Mouse (Mus musculus) WW6 (cell line): ENCODE measurements around the gene Ssr2.

ENCODE experiments used
- DNase-seq: peaks from one replicate; pipeline ENCODE4 v3.0.0-alpha.2; 2013; ENCODE audit warnings: low read depth, low spot score

The Ssr2 gene

DNA sequence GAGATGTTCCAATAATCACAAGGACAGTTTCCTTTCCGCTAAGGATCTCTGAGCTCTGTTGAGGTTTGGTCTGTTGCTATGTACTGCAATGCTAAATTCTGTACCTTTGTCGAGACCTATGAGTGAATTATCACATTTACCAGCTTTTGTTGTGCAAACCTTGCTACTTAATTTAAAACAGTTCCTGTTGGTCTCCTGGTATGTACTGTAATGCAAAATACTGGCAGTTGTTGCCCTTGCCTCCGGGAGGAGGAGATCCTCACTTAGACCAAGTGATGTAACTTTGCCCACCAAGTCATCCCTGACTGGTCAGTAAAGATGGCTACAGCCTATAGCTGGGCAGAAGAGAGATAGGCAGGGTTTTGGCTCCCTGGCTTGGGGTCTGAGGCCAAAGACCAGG is at the start of gene Ssr2:
Gene Ssr2, plus strand, starts transcription at position 337 of the 400 bp plus-strand sequence.
- DNase-seq: peak; percentile 60

DNA sequence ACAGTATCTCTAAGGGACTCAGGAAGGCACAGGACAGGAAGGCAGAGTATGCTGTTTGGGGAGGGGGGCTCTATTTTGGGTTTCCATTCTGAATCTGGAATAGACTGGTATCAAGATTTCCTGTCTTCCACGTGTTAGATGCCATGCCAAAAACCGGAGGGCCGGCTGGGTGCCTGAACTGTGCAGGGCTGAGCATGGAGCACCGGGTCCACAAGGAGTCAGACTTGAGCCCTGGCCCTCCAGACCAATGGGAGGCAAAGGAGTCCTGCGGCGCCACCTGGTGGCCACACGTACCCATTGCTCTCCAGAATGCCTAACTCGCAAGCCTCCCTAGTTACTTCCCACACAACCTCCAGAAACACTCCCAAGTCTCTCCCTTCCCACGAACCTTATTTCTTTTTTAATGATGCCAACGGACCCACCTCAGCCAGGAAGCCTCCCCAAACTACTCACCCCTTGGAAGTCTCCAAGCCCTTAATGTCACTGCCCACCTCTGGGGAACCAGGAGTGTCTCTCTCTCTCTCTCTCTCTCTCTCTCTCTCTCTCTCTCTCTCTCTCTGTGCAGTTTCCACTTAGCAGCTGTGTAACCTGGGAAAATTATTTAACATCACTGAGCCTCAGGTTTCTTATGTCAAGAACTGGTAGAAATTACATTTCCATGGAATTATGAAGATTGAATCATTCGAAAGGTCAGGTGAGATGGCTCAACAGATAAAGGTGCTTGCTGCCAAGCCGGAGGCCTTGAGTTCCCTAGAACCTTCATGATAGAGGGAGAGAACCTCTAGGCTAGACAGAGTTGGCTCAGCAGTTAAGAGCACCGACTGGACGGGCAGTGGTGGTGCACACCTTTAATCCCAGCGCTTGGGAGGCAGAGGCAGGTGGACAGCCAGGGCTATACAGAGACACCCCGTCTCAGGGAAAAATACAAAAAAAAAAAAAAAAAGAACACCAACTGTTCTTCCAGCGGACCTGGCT is 49.2 kb upstream of the Ssr2 start:
- peak; percentile 65 for DNase-seq

DNA sequence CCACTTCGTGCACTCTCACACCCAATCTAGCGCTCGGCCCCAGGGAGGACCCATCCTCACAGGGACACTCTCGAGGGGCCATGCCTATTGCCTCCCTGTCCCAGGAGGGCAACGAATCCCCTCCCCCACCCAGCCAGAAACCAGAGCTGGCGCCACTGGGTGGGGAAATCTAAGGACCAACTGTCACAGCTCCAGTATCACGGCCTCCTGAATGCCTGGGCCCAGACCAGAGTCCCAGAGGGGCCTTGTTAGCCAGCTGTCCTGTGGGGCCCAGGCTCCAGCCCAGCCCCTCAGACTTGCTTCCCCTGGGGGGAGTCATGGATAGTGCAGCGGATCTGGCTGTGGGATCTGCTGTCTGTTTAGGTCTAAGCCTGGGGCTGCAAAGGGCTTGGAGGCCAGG is 48.1 kb upstream of the Ssr2 start:
- DNase-seq: no peak

DNA sequence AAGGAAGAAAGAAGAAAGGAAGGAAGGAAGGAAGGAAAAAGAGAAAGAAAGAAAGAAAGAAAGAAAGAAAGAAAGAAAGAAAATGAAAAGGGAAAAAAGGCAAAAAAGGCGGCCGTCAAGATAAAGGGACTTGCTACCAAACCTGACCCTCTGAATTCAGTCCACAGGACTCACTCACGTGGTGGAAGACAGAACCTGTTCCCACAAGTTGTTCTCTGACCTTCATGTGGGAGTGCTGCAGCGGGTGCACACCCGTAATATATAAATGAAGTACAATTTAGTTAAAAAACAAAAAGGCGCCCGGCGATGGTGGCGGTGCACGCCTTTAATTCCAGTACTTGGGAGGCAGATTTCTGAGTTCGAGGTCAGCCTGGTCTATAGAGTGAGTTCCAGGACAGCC is 47.0 kb upstream of the Ssr2 start:
- no peak for DNase-seq

DNA sequence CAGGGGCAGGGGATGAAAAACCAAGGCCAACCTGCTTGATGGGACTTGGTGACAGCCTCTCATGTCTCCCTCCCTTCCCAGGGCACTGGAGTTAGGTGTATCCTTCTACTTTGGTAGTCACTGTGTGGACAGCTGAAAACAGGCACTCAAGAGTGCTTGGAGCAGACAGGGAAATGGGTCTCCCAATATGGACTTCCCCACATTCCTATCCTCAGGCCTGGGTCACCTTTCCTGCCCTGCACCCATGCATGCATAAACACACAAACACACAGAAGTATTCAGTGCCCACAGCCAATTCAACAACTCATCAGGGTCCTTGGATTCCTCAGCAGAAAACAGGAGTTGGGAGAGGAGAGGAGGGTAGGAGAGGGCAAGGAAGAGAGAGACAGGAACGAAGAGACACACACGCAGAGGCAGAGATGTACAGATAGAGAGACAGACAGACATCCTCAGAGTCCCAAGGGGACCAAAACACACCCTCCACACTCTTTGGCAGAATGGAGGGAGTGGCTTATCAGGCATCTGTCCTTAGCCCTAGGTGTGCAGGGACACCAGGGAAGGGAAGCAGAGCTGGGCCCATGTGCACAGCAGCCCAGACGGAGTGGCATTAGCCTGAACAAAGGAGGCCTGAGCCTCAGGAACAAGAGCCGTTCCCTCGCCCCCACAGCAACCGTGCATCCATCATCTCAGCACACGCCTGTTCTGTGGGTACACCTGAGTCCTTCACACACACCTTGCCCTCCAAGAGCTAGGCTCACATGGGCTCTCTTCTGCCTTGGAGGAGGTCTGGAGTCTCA is 46.3 kb upstream of the Ssr2 start:
- DNase-seq: no peak

DNA sequence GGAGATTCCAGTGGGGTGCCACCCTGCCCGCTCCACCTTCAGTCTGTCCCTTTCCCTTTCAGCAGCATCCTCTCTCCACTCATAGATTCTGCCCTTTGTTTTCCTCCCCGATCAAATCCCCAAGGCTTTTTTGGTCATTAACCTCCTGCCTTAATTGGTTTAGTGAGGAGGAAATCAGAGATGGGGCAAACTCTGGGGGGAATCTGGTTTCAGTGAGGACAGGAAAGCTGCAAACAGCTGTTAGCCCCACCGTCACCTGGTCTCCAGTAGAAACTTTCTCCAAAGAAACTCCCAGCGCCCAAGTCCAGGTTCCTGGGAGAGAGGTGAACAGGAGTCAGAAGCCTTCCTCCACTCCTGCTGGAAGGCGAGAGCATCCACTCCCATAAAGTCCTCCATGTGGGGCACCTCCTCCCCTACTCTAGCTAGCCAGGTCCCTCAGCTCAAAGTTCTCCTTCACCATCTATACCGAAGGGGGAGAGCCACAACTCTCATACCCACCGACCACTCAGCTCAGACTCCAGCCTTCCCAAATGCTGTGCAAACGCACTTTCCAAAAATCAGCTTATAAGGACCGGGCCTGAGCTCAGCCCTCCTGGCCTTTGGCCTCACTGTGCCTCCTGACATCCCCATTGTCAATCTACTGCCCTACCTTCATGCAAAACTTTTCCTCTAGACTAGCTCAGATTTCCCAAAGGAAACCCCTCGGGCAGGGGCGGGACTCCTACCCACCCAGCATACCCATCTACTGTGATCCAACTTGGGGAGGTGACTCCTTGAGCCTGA is 45.4 kb upstream of the Ssr2 start:
- peak; percentile 62 for DNase-seq

DNA sequence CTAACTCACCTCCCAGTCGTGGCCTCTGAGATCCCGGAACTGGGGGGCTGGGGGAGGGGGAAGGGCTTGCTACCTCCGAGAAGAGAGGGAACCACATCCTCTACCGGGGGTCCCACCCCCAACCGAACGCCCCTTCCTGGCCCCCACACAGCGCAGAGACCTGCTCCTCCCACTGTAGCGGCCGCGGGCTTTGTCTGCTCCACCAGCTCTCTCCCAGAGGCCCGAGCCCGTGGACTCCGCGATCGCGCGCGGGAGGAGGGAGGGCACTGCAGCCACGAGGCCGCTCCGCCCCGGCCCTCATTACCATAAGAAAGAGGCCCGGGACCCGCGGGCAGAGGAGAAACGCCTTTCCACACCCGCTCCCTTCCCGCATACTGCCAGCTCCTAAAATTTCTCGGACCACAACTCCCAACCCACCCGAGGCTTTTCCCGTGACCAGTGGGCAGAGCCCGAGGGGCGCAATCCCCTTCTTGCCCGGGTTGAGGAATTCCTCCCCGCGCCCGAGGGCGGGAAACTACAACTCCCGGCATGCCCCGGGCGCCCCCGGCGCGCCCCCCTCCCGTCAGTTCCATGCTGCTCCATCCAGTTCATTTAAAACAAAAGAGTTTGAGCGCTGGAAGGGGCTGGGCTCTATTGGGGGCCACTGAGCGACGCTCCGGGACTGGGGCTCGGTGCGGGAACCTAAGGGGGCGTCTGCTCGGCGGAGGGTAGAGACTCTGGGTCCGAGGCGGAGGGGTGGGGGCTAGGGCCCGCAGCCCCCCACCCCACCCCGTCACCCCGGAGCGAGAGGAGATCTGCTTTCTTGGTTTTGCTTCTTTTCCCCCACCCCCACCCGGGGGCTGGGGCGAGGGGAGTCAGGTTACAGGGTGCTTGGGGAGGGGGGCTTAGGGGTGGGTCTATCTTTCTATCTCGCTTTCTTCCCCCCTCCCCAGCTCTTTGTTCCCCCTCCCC is 44.1 kb upstream of the Ssr2 start:
- DNase-seq: peak; percentile 73

DNA sequence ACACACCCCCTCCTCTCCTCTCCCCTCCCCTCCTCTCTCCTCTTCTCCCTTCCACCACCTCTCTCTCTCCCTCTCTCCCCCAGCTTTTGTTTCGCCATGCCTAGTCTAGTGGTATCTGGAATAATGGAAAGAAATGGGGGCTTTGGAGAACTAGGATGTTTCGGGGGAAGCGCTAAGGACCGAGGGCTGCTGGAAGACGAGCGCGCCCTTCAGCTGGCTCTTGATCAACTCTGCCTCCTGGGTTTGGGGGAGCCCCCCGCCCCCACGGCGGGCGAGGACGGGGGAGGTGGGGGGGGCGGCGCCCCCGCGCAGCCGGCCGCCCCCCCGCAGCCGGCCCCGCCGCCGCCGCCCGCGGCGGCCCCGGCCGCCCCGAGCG is 43.4 kb upstream of the Ssr2 start, which contains the start of gene Mex3a:
Gene Mex3a, plus strand, starts transcription at position 97 of the 376 bp plus-strand sequence.
- no peak for DNase-seq

DNA sequence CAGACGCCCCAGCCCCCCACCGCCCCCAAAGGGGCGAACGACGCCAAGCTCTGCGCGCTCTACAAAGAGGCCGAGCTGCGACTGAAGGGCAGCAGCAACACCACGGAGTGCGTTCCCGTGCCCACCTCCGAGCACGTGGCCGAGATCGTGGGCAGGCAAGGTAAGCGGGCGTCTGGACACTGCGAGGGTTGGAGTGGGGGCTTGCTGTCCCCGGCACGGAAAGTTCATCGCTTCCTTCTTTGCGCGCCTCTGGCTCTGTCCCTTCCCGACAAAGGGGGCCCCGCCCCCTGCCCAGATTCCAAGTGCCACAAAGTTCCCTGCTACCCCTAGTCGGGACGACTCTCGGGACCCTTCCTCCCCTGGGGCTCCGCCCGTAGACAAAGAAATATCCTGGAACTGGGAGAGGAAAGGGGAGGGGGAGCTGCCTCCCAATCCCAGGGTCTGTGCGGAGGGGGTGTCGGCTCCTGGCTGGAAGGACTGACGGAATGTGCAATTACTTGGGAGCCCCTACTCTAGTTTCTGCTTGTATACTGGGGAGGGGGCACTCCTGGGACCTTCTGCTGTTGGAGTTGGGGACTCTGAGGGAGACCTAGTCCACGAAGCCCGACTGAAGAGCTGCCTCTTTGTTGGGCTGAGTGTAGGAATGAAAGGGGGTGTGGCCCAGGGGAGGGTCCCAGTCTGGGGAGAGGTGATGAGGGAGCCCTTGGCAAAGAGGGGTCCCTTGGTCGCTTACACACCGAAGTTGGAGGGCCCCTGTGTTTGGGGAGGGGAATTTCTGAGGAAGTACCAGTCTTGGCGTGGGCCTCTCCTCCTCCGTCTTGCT is 42.8 kb upstream of the Ssr2 start:
- DNase-seq: no peak

DNA sequence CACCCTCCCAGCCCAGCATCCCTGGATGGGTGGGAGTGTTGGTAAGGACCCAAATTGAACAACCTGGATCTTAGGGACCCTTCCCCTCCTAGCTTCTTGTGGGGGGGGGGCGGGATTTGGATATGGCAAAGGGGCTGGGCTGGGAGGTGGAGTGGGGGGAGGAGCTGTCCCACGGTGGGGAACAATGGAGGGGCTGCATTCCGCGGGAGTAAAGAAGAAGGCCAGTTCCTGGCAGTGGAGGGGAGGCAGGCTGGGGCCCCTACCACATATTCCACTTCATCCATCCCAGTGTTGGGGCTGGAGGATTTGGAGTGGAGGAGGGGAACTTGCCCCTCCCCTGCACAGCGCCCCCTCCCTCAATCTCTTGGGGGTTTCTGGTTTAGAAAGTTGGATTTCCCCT is 42.0 kb upstream of the Ssr2 start:
- no peak for DNase-seq

DNA sequence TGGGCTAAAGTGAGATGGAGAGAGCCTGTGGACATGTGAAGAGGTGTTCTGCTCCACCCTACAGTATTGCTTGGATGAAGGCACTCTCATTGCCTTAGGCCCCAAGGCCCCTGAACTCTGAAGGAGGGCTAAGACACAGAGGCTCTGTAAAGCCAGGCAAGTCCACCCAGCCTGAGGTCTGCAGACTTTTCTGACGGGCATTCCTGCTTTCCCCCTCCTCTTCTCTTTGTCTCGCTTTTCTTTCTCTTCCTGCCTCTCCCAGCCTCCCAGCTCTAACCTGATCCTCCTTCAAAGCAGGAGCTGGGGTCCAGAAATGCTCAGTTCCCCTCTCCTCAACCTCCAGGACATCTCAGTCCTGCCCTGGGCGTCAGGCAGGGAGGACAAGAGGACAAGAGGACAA is 40.7 kb upstream of the Ssr2 start:
- DNase-seq: no peak

DNA sequence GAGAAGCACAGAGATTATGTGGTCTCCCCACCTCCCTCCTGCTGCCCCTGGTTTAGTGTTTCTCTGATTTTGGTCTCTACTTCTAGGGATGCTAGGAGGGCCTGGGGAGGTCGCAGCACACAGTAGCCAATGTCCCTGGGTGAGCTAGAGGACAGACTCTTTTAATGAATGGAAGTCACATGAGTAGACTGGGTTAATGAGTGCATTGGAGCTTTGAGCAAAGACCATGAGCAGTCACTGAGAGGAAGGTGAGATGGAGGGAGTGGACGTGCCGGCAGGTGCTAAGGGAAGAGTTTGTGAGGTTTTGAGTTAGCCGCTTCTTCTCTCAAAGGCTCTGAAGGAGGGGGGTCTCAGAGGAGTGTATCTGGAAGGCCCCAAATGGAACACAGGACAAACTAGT is 40.1 kb upstream of the Ssr2 start:
- DNase-seq: no peak

DNA sequence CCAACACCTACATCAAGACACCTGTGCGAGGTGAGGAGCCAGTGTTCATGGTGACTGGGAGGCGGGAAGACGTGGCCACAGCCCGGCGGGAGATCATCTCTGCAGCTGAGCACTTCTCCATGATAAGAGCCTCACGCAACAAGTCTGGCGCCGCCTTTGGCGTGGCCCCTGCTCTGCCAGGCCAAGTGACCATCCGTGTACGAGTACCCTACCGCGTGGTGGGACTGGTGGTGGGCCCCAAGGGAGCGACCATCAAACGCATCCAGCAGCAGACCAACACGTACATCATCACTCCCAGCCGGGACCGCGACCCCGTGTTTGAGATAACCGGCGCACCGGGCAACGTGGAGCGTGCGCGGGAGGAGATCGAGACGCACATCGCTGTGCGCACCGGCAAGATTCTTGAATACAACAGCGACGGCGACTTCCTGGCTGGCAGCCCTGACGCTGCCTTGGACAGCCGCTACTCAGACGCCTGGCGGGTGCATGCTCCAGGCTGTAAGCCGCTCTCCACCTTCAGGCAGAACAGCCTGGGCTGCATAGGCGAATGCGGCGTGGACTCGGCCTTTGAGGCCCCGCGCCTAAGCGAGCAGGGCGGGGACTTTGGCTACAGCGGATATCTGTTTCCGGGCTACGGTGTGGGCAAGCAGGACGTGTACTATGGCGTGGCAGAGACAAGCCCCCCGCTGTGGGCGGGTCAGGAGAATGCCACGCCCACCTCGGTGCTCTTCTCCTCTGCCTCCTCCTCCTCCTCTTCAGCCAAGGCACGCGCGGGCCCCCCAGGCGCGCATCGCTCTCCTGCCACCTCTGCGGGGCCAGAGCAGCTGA is 39.4 kb upstream of the Ssr2 start:
- no peak for DNase-seq

DNA sequence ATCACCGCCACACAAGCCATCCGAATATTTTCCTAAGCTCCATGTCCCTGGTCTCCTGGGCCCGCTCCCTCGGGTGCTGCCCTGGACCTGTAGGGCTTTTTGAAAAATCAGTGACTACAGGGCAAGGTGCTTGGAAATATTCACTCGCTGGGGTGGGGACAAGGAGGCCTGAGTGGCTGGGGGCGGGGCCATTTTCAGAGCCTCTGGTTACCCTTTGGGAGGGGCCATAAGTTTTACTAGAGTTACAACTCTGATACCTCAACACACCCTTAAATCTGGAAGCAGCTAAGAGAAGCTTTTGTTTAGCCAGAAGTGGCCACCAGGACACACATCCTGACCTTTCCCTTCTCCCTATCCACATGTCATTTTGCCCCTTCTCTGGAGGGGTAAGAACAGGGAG is 38.5 kb upstream of the Ssr2 start:
- no peak for DNase-seq

DNA sequence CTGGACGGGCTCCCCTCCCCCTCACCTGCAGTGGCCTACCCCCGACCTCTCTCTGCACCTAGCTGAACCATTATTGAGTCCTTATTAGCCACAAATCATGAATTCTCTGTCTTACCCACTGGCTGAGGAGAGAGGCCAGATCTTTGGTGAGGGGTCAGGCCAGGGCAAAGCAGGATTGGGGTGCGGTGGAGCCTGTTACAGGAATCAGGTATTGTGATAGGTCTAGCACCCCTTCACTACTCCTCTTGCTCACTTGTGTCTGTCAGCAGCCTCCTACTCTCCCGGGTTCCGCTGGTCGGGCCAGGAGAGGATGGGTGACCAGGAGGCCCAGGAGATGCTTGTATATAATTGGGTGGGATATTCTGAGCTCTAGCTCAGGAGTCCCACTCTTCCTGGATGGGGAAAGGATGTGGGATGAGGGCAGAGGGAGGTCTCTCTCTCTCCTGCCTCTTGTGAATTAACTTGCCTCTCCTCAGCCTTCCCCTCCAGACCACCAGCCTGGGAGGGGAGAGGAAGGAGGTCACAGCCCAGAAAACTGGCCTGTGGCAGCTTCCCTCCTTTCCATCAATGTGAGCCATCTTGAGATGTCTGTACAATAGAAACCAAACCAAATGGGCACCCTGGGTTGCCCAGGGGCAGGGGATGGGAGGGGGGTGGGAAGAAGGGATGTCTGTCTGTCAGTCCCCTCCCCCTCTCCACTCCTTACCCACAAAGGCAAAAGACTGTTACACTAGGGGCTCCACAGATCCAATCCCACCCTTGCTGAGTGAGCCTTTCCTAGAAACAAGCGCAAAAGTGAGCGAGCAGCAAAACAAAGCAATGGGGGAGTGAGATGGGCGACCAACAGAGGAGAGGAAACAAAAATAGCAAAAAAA is 37.2 kb upstream of the Ssr2 start:
- no peak for DNase-seq

DNA sequence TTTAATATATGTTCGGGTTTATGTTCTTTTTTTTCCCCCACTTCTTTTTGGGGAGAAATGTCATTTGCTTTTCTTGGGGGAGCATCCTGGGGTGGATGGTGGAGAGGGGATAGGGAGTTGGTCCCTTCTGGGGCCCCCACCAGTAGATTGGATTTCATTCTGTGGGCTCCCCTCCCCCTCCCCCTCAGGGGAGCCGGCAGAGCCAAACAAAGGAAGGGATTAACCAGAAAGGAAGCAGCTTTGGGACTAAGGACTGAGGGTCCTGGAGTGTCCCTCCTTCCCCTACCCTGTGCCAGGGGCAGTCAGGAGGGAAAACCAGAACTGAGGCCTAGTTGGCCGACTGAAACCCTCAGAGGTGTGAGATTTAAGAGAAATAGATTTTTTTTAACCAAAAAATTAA is 36.3 kb upstream of the Ssr2 start:
- no peak for DNase-seq

DNA sequence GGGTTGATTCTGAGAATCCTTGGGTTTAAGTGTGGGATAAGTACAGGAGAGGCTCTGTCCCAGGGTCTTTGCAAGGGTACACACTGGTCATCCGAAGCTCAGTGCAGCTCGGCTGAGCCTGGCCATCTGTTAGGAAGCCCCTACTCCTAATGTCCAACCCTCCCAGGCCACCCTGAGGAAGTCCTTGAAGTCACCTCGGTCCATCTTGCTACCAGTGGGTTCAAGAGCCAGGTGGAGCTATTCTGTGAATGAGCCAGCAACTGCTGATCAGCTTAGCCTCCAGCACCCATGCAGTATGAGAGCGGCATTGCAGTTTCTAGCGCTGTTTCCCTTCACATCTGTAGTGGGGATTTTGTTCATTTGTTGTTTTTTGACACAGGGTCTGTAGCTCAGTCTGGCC is 35.6 kb upstream of the Ssr2 start:
- DNase-seq: no peak
